Mouse (Mus musculus) cortical plate, adult 2 months (tissue): Measurements from ENCODE around the gene Slc17a7.

ENCODE experiments used
- CTCF ChIP-seq: fragments of 200-500 bp; IDR thresholded peaks from 2 replicates; pipeline ENCODE4 v1.5.1; 2011; ENCODE audit warnings: mild to moderate bottlenecking, control low read depth, low read length; ENCODE audit not compliant: insufficient read depth; ENCODE audit errors: extremely low read depth
- POLR2A ChIP-seq: fragments of 200-500 bp; IDR thresholded peaks from 2 replicates; pipeline ENCODE4 v1.6.1; 2011; ENCODE audit warnings: mild to moderate bottlenecking, low read length, control low read depth; ENCODE audit not compliant: insufficient read depth; ENCODE audit errors: extremely low read depth

DNA sequence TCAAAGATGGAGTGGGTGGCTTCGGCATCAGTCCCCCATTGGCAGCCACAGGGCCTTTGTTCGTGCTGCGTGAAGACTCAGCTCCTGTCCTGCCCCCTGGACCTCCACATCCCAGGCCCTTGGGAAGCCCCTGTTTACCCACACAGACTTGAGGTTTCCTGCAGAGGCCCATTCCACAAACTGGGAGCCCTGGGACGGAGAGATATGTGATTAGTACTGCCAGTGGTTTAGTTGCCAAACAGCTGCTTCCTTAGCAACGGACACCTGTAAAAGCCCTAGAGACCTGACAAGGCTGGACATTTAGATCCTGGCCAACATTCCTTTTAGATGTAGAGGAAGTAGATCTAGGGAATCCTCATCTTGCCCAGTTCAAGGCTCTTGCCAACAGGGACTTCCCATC is 21.8 kb upstream of the Slc17a7 start:
- TF ChIP-seq POLR2A (no peak), CTCF (no peak)
